Mouse (Mus musculus): ENCODE data around the gene A4gnt.
"Not testable (repeated sequence)": the region's sequence is repeated elsewhere in the genome, so short reads cannot be mapped to it uniquely, and the experiment has no call there.

The A4gnt gene

GRCm38 (mm10) chr9:99612202-99612601 lies at the start of gene A4gnt:
Gene A4gnt (plus strand): TSS chr9:99612502.
- CTCF ChIA-PET = no interaction called here

DNA sequence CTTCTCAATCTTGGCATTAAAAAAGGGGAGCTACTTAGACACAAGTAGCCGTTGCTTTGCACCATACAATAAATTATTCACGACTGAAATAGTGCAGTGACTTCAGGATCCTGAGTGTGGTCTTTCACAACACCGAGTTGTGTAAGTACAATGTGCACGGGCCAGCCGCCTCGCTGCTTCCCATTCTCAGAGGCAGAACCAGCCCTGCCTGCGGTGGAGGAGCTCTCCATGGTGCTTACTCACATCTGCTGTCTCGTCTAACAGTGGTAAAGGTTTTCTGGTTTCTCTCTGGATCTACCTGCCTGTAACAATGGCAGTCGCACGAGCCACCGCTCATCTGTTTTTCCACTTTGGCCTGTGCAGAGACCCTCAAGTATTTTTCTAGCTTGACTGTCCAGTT lies 48.6 kb upstream of the A4gnt start:
- CTCF ChIA-PET = no interaction called here

DNA sequence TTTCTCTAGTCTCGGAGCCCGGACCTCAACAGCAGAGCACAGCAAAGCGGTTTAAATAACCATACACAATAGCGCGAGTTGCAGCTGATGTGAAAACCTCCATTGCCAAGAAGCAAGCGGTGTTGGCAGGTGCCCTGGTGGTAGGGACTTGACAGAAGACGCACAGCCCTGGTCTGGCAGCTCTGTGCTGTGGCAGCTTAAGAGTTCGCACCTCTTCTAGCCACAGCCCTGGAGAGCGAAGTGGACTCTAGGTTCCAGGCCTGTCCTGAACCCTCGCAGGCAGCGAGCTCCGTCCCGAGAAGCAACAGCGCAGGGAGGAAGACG lies 44.3 kb upstream of the A4gnt start:
- CTCF ChIA-PET = no interaction called here

DNA sequence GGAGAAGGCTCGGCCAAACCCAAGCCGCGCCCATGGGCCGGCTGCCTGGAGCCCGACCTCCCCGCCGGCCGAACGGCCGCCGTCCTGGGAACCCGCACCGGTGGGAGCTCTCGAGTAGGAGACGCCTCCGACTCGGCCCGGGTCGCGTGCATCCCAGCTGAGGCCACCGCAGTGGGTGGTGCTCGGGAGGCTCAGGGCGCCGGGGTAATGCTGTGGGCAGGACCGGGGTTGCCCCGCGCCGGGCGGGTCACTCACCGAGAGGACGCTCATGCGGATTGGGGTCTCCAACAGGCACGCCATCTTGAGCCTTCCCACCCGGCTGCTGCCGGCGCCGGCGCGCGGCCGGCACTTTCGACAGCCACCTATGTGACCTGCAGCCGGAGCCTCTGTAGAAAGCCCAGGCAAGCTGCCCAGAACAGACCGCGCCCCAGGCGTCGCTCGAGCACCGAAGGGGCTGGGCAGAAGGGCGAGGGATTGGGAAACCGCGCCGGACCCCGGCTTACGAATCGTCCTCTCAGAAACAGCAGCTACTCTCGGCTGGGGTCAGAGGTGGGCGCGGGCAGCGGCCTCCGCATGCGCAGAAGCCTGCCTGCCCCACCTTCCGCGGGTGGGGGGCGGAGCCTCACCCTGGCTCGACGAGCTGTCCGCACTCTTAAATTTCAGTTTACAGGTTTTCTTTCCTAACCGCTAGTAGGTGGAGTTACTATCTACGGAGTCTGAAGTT lies 43.8 kb upstream of the A4gnt start, which contains the start of gene Armc8:
Gene Armc8 (minus strand): TSS at position 553 of the 724 bp plus-strand sequence.
- CTCF ChIA-PET = no interaction called here

DNA sequence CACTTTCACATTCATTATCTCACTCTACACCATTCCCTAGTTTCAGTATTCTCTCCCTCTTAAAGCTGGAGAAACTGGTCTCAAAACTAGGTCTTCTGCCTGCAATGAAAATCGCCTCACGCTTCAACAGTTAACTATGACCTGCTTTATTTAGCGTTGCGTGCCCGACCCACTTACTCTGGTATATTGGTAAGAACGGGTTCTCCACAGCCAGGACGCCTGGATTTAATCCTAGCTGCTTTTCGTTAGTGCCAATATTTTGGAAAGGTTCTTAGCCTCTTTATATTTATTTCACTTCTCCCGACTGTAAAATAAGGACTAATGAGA lies 43.3 kb upstream of the A4gnt start:
- CTCF ChIA-PET = no interaction called here

DNA sequence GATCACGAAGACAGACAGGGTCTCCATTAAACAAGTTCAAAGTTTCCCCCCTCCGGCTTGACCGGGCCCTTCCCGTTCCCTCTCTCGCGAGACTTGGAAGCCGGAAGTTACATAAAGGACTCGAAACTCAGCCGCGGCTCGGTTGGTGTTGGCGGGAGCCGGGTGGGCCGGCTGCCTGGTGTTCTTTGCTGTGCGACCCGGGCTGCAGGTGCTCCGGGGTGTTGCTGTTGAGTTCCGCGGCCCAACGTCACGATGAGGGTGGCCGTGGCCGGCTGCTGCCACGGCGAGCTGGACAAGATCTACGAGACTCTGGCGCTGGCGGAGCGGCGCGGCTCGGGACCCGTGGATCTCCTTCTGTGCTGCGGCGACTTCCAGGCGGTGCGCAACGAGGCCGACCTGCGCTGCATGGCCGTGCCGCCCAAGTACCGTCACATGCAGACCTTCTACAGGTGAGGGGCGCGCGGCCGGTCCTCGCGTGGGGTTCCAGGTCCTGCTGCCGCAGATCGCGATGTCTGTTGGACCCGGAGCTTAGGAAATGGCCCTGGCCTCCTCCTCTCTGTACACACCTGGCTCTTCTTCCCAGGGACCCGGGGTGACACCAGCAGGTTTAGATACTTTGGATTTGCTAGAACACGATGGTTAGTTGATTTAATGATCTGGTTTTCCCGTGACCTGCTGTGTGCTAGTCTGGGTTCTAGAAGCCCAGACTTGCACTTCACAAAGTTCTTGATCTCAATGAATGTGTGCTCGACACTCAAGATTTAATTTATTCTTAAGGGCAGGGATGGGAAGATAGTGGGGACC lies 36.4 kb upstream of the A4gnt start, which contains the start of gene Dbr1:
Gene Dbr1 (plus strand): TSS at position 123 of the 804 bp plus-strand sequence.
- CTCF ChIA-PET = no interaction called here

DNA sequence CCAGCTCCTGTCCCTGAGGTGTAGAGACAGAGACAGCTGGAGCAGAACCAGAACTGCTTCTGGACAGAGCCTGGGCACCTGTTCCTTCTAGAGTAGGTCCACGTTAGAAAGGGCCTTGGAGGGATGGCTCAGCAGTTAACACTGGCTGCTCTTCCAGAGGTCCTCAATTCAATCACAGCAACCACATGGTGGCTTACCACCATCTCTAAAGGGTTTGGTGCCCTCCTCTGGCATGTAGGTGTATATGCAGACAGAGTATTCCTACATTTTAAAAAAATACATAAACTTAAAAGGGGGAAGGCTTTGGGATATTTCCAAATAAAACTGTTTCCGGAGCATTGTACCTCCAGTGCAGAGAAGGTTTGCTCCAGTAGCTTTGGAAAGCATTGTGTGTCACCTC lies 31.6 kb upstream of the A4gnt start:
- CTCF ChIA-PET = interaction anchor here (0.7 kb wide), 1 partner anchor 24 kb away, joined by 3 read pairs; no protein-coding TSS in a partner anchor

GRCm38 (mm10) chr9:99587505-99588202 lies 24.6 kb upstream of the A4gnt start:
- CTCF ChIA-PET = interaction anchor here (1.0 kb wide), 1 partner anchor 13 kb away, joined by 3 read pairs; no protein-coding TSS in a partner anchor

GRCm38 (mm10) chr9:99591144-99591543 lies 21.2 kb upstream of the A4gnt start:
- CTCF ChIA-PET = no interaction called here

DNA sequence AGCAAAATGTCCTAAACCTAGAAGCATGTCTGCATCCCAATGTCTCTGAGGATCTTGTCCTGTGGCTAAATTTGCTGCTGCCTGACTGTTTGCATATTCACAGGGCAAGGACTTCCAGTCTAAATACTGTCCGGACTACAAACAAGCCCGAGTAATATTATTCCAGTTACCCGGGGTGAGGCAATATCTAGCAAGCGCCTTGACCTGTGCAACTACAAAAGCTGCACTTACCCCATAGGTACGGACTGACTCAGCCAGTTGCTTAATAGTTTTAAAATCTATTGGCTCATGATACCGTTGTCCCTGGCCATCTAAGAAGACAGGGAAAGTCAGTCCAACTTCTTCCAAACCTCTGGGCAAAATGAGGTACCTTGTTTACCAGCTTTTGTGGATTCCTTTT lies 13.2 kb upstream of the A4gnt start:
- CTCF ChIA-PET = not testable (repeated sequence)

- CTCF ChIA-PET = no interaction called here
These were observed 8.7 kb upstream of the A4gnt start for GRCm38 (mm10) chr9:99603566-99603965.

GRCm38 (mm10) chr9:99619688-99620087 lies 7.4 kb downstream of the A4gnt start:
- CTCF ChIA-PET = interaction anchor here (0.7 kb wide), 1 partner anchor 184 kb away, joined by 5 read pairs; no protein-coding TSS in a partner anchor

DNA sequence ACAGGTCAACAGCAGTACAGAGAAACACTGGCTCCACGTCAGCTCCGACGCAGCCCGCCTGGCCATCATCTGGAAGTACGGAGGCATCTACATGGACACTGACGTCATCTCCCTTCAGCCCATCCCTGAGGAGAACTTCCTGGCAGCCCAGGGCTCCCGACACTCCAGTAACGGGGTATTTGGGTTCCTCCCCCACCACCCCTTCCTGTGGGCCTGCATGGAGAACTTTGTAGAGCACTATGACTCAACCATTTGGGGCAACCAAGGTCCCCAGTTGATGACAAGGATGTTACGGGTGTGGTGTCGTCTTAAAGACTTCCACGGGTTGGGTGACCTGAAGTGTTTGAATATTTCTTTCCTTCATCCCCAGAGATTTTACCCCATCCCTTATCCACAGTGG lies 7.9 kb downstream of the A4gnt start:
- CTCF ChIA-PET = no interaction called here

DNA sequence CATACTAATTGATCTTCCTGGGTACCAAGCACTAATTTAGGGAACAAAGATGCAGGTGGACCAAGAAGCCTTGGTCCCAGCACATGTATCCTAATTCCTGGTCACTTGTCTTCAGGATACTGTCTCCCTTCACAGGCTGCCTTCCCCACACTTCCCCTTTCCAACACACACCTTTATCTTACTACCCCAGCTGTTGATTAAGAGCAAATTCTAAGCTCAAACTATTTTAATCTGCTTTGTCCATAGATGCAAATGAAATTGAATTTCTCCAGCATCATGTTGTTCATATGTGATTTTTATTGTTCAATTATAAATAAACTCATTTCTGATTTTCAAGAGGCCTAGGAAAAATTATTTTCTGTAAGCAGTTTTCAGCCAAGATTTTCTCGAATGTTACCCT lies 9.7 kb downstream of the A4gnt start:
- CTCF ChIA-PET = no interaction called here

- CTCF ChIA-PET = no interaction called here
These were observed 10.7 kb downstream of the A4gnt start for GRCm38 (mm10) chr9:99622966-99623365.

DNA sequence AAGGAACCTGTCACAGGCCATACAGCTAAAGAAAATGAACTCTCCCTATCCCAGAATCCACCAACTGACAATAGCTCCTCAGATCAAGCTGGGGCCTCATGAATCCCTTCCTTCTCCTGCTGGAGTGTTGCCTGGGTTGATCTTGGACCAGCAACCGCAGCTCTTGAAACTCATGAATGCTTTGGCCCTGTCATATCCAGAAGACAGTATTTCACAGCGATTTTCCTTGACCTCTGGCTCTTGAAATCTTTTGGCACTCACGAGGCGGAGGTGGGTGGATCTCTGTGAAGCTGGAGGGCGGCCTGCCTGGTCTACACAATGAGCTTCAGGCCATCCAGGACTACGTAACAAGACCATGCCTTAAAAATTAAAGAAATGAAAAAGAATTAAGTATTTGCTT lies 11.8 kb downstream of the A4gnt start:
- CTCF ChIA-PET = no interaction called here

DNA sequence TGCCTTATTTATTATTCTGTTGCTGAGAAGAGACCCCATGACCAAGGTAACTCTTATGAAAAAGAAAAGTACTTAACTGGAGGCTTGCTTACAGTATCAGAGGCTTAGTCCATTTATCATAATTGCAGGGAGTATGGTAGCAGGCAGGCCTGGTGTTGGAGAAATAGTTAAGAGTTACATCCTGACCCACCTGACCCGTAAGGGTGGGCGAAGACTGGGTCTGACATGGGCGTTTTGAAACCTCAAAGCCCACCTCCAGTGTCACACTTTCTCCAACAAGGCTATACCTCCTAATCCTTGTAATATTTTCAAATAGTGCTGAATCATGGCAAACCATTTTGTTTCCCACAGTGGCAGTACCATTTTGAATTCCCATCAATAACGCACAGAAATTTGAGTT lies 16.3 kb downstream of the A4gnt start:
- CTCF ChIA-PET = no interaction called here

- CTCF ChIA-PET = interaction anchor here (0.5 kb wide), 1 partner anchor 222 kb away, joined by 3 read pairs; no protein-coding TSS in a partner anchor
These were observed 17.1 kb downstream of the A4gnt start, which contains the start of gene Dzip1l for GRCm38 (mm10) chr9:99629281-99630011. Gene Dzip1l (plus strand): TSS chr9:99629496.

- CTCF ChIA-PET = interaction anchor here (0.5 kb wide), 1 partner anchor 222 kb away, joined by 3 read pairs; no protein-coding TSS in a partner anchor
These were observed 17.8 kb downstream of the A4gnt start for GRCm38 (mm10) chr9:99630071-99630470.

GRCm38 (mm10) chr9:99630528-99631125 lies 18.3 kb downstream of the A4gnt start:
- CTCF ChIA-PET = no interaction called here

- CTCF ChIA-PET = no interaction called here
These were observed 19.5 kb downstream of the A4gnt start for GRCm38 (mm10) chr9:99631781-99632180.
